Mouse (Mus musculus) central nervous system, embryonic 14 days (tissue): Measurements from ENCODE around the gene Slc9a5. TPM values are rescaled to one million over a fixed set of nuclear protein-coding genes. Genes with fewer than 3 reads are reported as not detected.

Experiments used
- polyA plus RNA-seq: library from polyadenylated mRNA; depleted of rRNA; stranded (reverse); fragments of >200 nt; gene quantifications from 2 replicates; pipeline ENCODE4 v1.2.3, GENCODE M21; 2012; rRNA removed

The Slc9a5 gene
- 40.7 and 42.5 TPM in 2 replicates for polyA plus RNA-seq

GRCm38 (mm10) chr8:105348450-105349095, at the start of gene Slc9a5:
TSS of gene Slc9a5 (plus strand) at chr8:105348843.

DNA sequence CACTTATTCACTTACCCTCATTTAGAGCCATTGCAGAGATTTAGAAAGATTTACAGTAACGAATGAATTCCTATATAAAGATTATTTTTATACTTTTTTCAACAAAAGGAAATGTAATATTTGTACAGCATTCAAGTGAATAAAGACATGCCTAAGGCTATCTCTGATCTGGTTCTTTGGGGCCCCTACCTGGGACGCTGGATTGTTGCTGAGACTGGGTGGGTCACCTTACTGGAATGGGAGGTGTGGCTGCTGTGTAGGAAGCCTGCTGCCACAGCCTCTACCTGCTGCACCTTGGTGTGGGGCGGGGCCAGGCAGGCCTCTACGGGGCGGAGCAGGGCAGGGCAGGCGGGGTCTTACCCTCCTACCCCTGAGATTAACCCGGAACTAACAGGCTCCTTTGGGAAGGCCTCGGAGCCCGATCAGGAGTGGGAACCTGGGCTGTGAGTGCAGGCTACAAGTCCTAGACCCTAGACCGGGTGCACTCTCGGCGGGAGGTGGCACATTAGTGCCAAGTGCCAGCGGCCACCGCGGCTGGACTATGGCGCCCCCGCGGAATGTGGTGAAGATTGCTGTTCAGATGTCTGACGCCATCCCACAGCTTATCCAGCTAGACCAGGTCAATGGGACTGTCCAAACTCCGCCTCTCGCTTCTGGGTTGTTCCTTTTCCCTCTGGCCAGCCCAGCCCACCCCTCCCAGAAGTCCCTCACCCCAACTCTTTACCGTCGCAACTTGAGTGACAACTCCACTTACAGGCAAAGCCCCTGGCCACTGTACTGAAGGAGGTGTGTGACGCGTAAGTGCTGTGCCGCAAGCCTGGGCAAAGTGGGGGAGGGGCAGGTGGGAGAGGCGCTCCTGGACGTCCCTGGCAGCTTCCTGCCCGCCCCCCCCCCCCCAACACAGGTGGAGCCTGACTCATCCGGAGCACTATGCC, 43.2 kb upstream of the Slc9a5 start, which contains the start of gene Elmo3:
TSS of gene Elmo3 (plus strand) at position 391 of the 935 bp plus-strand sequence.

DNA sequence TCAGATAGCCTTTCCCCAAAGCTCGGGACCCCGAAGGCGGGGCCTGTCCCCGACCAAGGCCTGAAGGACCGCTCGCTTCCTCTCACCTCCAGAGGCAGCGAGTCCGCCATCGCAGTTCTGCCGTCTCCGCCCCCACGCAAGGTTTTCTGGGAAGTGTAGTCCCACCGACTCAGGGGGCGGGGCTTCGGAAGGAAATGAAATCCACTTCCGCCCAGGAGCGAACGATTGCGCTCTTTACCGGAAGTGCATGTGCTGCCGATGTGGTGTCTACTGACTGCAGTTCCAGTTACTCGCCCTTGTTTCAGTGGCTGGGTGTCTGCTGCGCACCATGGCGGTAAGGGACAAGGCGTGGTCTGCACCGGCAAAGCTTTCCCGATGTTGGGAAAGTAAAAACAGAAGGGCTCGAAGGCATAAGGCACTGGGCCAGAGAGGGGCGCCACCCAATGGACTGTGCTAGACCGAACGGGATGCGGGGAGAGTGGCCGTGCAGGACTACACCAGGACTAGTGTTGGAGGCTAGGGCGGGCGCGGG, 22.4 kb upstream of the Slc9a5 start, which contains the start of the genes Lrrc29 and Tmem208:
TSS of gene Lrrc29 (minus strand) at position 138 of the 532 bp plus-strand sequence.
TSS of gene Tmem208 (plus strand) at position 214 of the 532 bp plus-strand sequence.

GRCm38 (mm10) chr8:105347428-105348221, 1.0 kb upstream of the Slc9a5 start, which contains the start of gene Fhod1:
TSS of gene Fhod1 (minus strand) at chr8:105347953.

DNA sequence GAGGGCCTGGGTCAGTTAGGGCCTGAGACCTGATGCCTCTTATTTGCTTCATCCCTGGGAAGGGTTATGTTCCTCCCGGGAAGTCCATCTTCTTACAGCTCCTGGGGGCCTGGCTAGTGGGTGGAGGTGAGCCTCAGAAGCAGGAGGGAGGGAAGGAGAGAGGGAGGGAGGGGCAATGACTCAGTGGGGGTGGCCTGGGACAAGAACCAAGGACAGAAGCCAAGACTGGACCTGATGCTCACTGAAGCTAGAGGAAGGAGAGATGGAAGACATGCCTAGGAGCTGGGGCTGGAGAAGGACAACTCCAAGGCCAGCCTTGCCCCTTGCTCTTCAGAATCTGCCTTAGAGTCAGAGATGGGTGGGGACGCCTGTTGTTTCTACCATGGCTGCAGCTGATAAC, 24.4 kb downstream of the Slc9a5 start, which contains the start of gene Plekhg4:
TSS of gene Plekhg4 (plus strand) at position 243 of the 400 bp plus-strand sequence.

DNA sequence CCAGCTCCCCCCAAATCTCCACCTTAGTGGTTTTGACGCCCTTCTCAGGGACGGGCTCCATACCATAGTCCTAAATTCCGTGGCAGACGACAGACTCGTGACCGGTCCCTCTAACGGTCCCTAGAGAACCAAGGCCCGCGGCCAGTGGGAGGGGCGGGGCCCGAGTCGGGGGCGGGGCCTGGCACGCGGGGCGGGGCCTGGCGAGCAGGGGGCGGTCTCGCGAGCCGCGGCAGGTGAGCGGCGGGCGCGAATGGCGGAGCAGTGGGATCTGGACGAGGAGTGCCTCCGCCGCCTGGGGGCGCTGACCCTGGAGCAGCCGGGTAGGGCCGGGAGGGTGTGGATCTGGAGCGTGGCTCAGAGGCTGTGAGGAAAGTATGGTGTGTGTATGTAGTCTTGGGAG, 64.7 kb downstream of the Slc9a5 start, which contains the start of the genes Kctd19 and Lrrc36:
TSS of gene Kctd19 (minus strand) at position 112 of the 400 bp plus-strand sequence.
TSS of gene Lrrc36 (plus strand) at position 181 of the 400 bp plus-strand sequence.

Other genes starting within 250 kb of the Slc9a5 start
- 0.05 TPM in 1 of 2 replicates, not detected in the other for gene Ces4a, start 217.0 kb upstream of the Slc9a5 start, polyA plus RNA-seq
- gene Cbfb, start 178.2 kb upstream of the Slc9a5 start, polyA plus RNA-seq, result 25.0 and 35.6 TPM in 2 replicates
- gene D230025D16Rik, start 123.7 kb upstream of the Slc9a5 start, polyA plus RNA-seq, result 29.8 and 31.5 TPM in 2 replicates
- 6.7 and 13.8 TPM in 2 replicates for gene B3gnt9, start 93.7 kb upstream of the Slc9a5 start, polyA plus RNA-seq
- gene Tradd, start 84.2 kb upstream of the Slc9a5 start, polyA plus RNA-seq, result 8.9 and 10.0 TPM in 2 replicates
- 0.97 and 1.5 TPM in 2 replicates for gene Fbxl8, start 84.2 kb upstream of the Slc9a5 start, polyA plus RNA-seq
- gene Hsf4, start 79.0 kb upstream of the Slc9a5 start, polyA plus RNA-seq, result 0.53 and 0.60 TPM in 2 replicates
- 1.5 and 2.1 TPM in 2 replicates for gene Nol3, start 72.7 kb upstream of the Slc9a5 start, polyA plus RNA-seq
- gene 4931428F04Rik, start 59.0 kb upstream of the Slc9a5 start, polyA plus RNA-seq, result 154 and 165 TPM in 2 replicates
- 12.5 and 15.1 TPM in 2 replicates for gene Exoc3l, start 52.7 kb upstream of the Slc9a5 start, polyA plus RNA-seq
- 105 and 107 TPM in 2 replicates for gene E2f4, start 51.2 kb upstream of the Slc9a5 start, polyA plus RNA-seq
- 2.2 and 3.3 TPM in 2 replicates for gene Elmo3, start 43.2 kb upstream of the Slc9a5 start, polyA plus RNA-seq
- gene Lrrc29, start 22.6 kb upstream of the Slc9a5 start, polyA plus RNA-seq, result 1.9 and 2.4 TPM in 2 replicates
- gene Tmem208, start 22.5 kb upstream of the Slc9a5 start, polyA plus RNA-seq, result 123 and 125 TPM in 2 replicates
- 7.1 and 11.0 TPM in 2 replicates for gene Fhod1, start 890 bp upstream of the Slc9a5 start, polyA plus RNA-seq
- 9.4 and 10.1 TPM in 2 replicates for gene Plekhg4, start 24.4 kb downstream of the Slc9a5 start, polyA plus RNA-seq
- gene Kctd19, start 64.7 kb downstream of the Slc9a5 start, polyA plus RNA-seq, result 0.04 and 0.05 TPM in 2 replicates
- gene Lrrc36, start 64.7 kb downstream of the Slc9a5 start, polyA plus RNA-seq, result 1.4 and 1.6 TPM in 2 replicates
- 75.6 and 110 TPM in 2 replicates for gene Tppp3, start 122.7 kb downstream of the Slc9a5 start, polyA plus RNA-seq
- 40.0 and 48.8 TPM in 2 replicates for gene Zdhhc1, start 148.1 kb downstream of the Slc9a5 start, polyA plus RNA-seq
- gene Hsd11b2, start 169.9 kb downstream of the Slc9a5 start, polyA plus RNA-seq, result 5.6 and 7.0 TPM in 2 replicates
- 195 and 196 TPM in 2 replicates for gene Atp6v0d1, start 217.2 kb downstream of the Slc9a5 start, polyA plus RNA-seq